Mouse (Mus musculus): ENCODE results near the gene Aak1. TPM values are rescaled to one million over a fixed set of nuclear protein-coding genes. Genes with fewer than 3 reads are reported as not detected.

The Aak1 gene
- polyA plus RNA-seq, 1 experiment, result 59.2 TPM

- no peaks in the 10 kb centered on the region for H3K27me3 ChIP-seq (ENCODE audit: control insufficient read depth, insufficient read depth, low read length)
- no peak for TF ChIP-seq CTCF (IDR thresholded peaks at IDR 0.05; ENCODE audit: borderline replicate concordance, control insufficient read depth, extremely low read depth, insufficient read depth, low read length, poor library complexity)
- no peak for TF ChIP-seq POLR2A (IDR thresholded peaks at IDR 0.05; ENCODE audit: control insufficient read depth, extremely low read depth, insufficient read depth, low read length, poor library complexity)
- no peaks in the 10 kb centered on the region for H3K36me3 ChIP-seq (ENCODE audit: control insufficient read depth, insufficient read depth, low read length)
- 62% methylated on average over 8 of the region's 8 CpGs for WGBS
- peaks cover 9% of the 10 kb centered on the region for H3K4me1 ChIP-seq (replicated peaks; ENCODE audit: control insufficient read depth, insufficient read depth, low read length)
- no peak for DNase-seq
- no peak overlapping the region for H3K27ac ChIP-seq (ENCODE audit: control insufficient read depth, insufficient read depth, low read length)
- no peak overlapping the region for H3K4me3 ChIP-seq (ENCODE audit: control insufficient read depth, insufficient read depth, low read length)
Measured at GRCm38 (mm10) chr6:86847816-86848215, 1.5 kb upstream of the Aak1 start.

- peaks cover 10% of the 10 kb centered on the region for H3K4me1 ChIP-seq (replicated peaks; ENCODE audit: control insufficient read depth, insufficient read depth, low read length)
- 1% methylated on average over 12 of the region's 12 CpGs for WGBS
- no peak for DNase-seq
Measured at GRCm38 (mm10) chr6:86848580-86848914, 770 bp upstream of the Aak1 start.

DNA sequence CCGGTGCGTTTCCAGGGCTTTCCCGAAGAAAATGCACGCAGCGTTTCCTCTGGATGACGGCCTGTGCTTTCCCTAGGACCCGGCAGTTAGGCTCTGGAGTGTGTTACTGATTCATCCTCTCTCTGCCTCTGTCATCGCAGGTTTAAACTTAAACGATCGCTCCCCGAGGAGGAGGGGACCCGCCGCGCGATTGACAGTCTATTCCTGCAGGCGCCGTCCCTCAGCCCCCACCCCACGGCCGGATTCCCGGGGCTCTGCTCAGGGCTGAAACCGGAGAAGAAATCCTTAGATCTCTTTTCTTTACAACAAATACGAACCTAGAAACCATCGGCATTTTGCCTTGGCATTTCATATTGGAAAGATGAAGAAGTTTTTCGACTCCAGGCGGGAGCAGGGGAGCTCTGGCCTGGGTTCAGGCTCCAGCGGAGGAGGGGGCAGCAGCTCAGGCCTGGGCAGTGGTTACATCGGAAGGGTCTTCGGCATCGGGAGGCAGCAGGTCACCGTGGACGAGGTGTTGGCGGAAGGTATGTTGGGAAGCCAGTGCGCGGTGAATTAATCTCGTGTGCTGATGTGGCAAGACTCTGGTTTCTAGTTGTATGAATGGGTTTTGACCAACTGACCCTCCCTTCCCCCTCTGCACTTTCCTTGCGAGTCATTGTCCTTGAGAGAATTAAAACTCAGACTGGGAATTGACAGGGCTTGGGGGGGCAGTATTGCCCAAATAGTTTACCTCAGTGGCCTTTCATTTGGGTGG is 552 bp downstream of the Aak1 start:
- H3K27ac ChIP-seq (ENCODE audit: control insufficient read depth, insufficient read depth, low read length), result peak overlapping the region; percentile 85
- DNase-seq, result no peak
- H3K4me3 ChIP-seq (ENCODE audit: control insufficient read depth, insufficient read depth, low read length), result peak overlapping the region; percentile 63
- peaks cover 14% of the 10 kb centered on the region for H3K4me1 ChIP-seq (replicated peaks; ENCODE audit: control insufficient read depth, insufficient read depth, low read length)
- H3K27me3 ChIP-seq (ENCODE audit: control insufficient read depth, insufficient read depth, low read length), result no peaks in the 10 kb centered on the region
- under 1% methylated on average over 36 of the region's 36 CpGs for WGBS
- TF ChIP-seq CTCF (IDR thresholded peaks at IDR 0.05; ENCODE audit: borderline replicate concordance, control insufficient read depth, extremely low read depth, insufficient read depth, low read length, poor library complexity) (no peak), POLR2A (IDR thresholded peaks at IDR 0.05; ENCODE audit: control insufficient read depth, extremely low read depth, insufficient read depth, low read length, poor library complexity) (no peak)
- H3K36me3 ChIP-seq (ENCODE audit: control insufficient read depth, insufficient read depth, low read length), result no peaks in the 10 kb centered on the region

More at GRCm38 (mm10) chr6:86848580-86848914, 770 bp upstream of the Aak1 start:
- H3K4me3 ChIP-seq (ENCODE audit: control insufficient read depth, insufficient read depth, low read length), result peak overlapping the region; percentile 63
- H3K27ac ChIP-seq (ENCODE audit: control insufficient read depth, insufficient read depth, low read length), result peak overlapping the region; percentile 87
- no peaks in the 10 kb centered on the region for H3K27me3 ChIP-seq (ENCODE audit: control insufficient read depth, insufficient read depth, low read length)
- TF ChIP-seq POLR2A (IDR thresholded peaks at IDR 0.05; ENCODE audit: control insufficient read depth, extremely low read depth, insufficient read depth, low read length, poor library complexity) (0 out of 2 replicates have a peak, but pooled peaks have one; percentile 17), CTCF (IDR thresholded peaks at IDR 0.05; ENCODE audit: borderline replicate concordance, control insufficient read depth, extremely low read depth, insufficient read depth, low read length, poor library complexity) (no peak)
- no peaks in the 10 kb centered on the region for H3K36me3 ChIP-seq (ENCODE audit: control insufficient read depth, insufficient read depth, low read length)

- peak; percentile 35 for DNase-seq
- no peaks in the 10 kb centered on the region for H3K27me3 ChIP-seq (ENCODE audit: control insufficient read depth, insufficient read depth, low read length)
- H3K36me3 ChIP-seq (ENCODE audit: control insufficient read depth, insufficient read depth, low read length), result peaks cover 3% of the 10 kb centered on the region; the same call in 1 of the 2 replicates
- H3K27ac ChIP-seq (ENCODE audit: control insufficient read depth, insufficient read depth, low read length), result peak overlapping the region; percentile 92
- H3K4me1 ChIP-seq (replicated peaks; ENCODE audit: control insufficient read depth, insufficient read depth, low read length), result peaks cover 18% of the 10 kb centered on the region
- WGBS, result 1% methylated on average over 4 of the region's 4 CpGs
- TF ChIP-seq CTCF (IDR thresholded peaks at IDR 0.05; ENCODE audit: borderline replicate concordance, control insufficient read depth, extremely low read depth, insufficient read depth, low read length, poor library complexity) (no peak), POLR2A (IDR thresholded peaks at IDR 0.05; ENCODE audit: control insufficient read depth, extremely low read depth, insufficient read depth, low read length, poor library complexity) (no peak)
- H3K4me3 ChIP-seq (ENCODE audit: control insufficient read depth, insufficient read depth, low read length), result peak overlapping the region; percentile 63
Measured at GRCm38 (mm10) chr6:86850588-86850987, 1.3 kb downstream of the Aak1 start.

- DNase-seq, result no peak
- Histone ChIP-seq H3K36me3 (ENCODE audit: control insufficient read depth, insufficient read depth, low read length) (peaks cover 7% of the 10 kb centered on the region), H3K4me3 (ENCODE audit: control insufficient read depth, insufficient read depth, low read length) (peak overlapping the region; percentile 13; the same call in 1 of the 2 replicates), H3K27me3 (ENCODE audit: control insufficient read depth, insufficient read depth, low read length) (no peaks in the 10 kb centered on the region), H3K4me1 (replicated peaks; ENCODE audit: control insufficient read depth, insufficient read depth, low read length) (peaks cover 18% of the 10 kb centered on the region), H3K27ac (ENCODE audit: control insufficient read depth, insufficient read depth, low read length) (peak overlapping the region; percentile 92; the same call in 1 of the 2 replicates)
- TF ChIP-seq CTCF (IDR thresholded peaks at IDR 0.05; ENCODE audit: borderline replicate concordance, control insufficient read depth, extremely low read depth, insufficient read depth, low read length, poor library complexity), result no peak
- TF ChIP-seq POLR2A (IDR thresholded peaks at IDR 0.05; ENCODE audit: control insufficient read depth, extremely low read depth, insufficient read depth, low read length, poor library complexity), result no peak
- 8% methylated on average over 1 of the region's 1 CpGs for WGBS
Measured at GRCm38 (mm10) chr6:86851561-86851960, 2.2 kb downstream of the Aak1 start.

GRCm38 (mm10) chr6:86853928-86854327 is 4.6 kb downstream of the Aak1 start:
- Histone ChIP-seq H3K36me3 (ENCODE audit: control insufficient read depth, insufficient read depth, low read length) (peaks cover 9% of the 10 kb centered on the region), H3K4me1 (replicated peaks; ENCODE audit: control insufficient read depth, insufficient read depth, low read length) (peaks cover 18% of the 10 kb centered on the region), H3K4me3 (ENCODE audit: control insufficient read depth, insufficient read depth, low read length) (no peak overlapping the region), H3K27ac (ENCODE audit: control insufficient read depth, insufficient read depth, low read length) (no peak overlapping the region), H3K27me3 (ENCODE audit: control insufficient read depth, insufficient read depth, low read length) (no peaks in the 10 kb centered on the region)
- no peak for DNase-seq
- TF ChIP-seq POLR2A (IDR thresholded peaks at IDR 0.05; ENCODE audit: control insufficient read depth, extremely low read depth, insufficient read depth, low read length, poor library complexity) (no peak), CTCF (IDR thresholded peaks at IDR 0.05; ENCODE audit: borderline replicate concordance, control insufficient read depth, extremely low read depth, insufficient read depth, low read length, poor library complexity) (no peak)
- WGBS, result 85% methylated on average over 3 of the region's 3 CpGs

All from thymus, adult 2 months (tissue).